Mouse (Mus musculus) thymus, adult 18-20 months (tissue): ENCODE measurements around the gene Cerkl.

ENCODE experiments used
- DNase-seq, 2 experiments: peaks; one replicate each; pipeline ENCODE4 v3.0.0; 2022; ENCODE audit warnings: mixed read lengths in 2 of 2

Gene Cerkl

DNA sequence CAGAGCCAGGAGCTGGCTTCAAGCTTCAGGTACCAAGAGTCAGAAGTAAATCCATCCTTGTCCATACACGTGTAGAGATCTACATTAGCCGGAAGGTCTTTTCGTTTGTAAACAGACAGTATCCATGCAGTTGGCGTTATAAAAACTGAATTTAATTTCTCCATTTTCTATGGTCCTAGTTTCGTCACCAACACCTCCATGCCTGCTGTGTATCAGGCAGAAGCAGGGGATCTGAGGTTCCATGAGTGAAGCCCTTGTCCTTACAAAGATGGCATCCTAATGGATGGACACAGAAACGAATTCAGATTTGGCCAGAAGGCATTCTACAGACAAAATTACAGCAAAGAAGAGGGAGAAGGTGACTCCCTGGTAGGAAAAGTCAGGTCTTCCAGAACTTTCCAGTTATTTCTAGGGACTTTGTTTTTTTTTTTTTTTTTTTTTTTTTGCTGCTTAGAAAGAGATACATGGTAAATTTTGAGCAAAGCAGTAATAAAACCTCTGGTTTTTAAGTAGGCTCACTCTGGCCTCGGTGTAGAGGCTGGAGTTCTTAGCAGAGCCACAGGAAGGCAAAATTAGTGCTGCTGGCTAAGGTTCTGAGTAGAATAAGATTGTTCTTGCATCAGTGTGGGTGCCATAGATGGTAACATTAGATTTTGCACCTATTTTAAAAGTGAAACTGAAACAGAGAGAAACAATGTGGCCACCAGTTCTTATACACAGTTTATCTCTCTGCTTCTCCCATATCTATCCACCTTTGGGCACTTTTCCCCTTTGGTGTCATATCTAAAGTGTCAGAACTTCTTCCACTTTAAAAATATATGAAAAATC is 85.0 kb downstream of the Cerkl start:
- no peak for DNase-seq

GRCm38 (mm10) chr2:79370711-79371312 is 85.8 kb downstream of the Cerkl start:
- peak; percentile 23 to 32 for DNase-seq

DNA sequence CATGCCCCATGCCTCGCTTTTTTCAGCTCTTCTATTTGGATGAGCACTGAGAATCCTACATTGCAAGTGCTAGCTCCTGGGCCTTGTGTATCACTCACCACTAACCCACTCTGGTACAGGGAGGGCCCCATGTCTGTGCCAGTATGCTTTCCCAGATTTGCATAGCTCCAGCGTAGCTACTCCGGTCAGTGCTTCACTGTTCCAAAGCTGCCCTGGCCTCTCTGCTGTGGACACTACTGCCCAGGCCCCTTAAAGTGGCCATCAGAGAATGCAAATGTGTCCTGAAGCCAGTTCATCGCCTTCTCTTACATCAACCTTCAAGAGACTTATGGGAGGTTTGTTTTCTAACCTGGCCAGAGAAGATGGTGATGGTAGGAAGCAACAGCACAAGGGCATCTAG is 86.7 kb downstream of the Cerkl start:
- no peak for DNase-seq

- DNase-seq: no peak
Measured at GRCm38 (mm10) chr2:79369061-79369524, 87.5 kb downstream of the Cerkl start.

DNA sequence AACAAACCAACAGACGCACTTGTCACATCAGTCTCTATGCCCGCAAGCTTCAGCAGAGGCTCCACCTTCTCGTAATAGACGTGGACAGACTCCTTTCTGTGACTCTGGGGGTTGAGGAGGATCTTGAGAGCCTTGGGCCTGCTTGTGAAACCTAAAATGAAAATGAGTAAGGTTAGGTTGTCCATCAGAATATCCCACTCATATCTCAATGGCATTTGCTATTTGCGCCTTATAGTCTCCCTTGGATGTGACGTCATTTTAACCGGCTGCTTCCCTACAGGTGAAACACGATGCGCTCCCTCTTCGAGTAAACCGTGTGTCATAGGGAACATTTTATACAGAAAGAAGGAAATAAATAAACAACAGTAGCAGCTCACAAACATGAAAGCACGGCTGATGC is 87.9 kb downstream of the Cerkl start:
- no peak for DNase-seq

- DNase-seq: no peak
Measured at GRCm38 (mm10) chr2:79367451-79368450, 88.8 kb downstream of the Cerkl start.

DNA sequence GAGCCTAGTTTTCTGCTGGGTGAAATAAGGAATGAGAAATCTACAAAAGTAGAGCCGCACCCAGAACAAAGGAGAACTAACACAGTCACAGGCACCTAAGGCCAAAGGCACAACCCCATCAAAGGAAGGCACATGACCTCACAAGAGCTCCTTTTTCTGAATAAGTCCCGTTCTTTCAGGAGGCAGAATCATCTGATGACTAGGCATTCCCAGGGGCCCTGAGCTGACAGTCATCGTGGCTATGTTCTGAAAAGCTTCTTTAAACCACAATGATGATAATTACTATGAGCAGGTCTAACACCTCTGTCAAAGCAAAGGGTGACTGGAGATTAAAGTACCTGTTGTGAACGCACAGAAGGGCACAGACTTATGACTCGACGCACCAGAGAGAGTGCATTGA is 92.7 kb downstream of the Cerkl start:
- DNase-seq: no peak

DNA sequence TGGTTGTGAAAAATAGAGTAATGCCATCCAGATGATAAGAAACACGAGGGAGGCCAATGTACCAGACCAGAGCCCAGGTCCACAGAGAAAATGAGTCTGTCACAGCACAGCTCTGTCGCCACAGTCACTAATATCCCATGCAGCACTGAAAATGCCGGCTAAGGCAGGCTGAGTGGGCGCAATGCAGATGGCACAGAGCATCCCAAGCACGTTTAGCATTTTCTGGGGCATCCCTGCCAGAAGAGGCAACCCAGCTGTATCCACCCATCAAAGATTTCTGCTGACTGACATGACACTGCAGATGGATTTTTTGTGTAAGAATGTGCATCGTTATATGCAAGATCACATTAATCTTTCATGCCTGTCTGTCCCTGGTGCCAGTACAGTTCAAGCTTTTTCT is 94.6 kb downstream of the Cerkl start:
- no peak for DNase-seq

DNA sequence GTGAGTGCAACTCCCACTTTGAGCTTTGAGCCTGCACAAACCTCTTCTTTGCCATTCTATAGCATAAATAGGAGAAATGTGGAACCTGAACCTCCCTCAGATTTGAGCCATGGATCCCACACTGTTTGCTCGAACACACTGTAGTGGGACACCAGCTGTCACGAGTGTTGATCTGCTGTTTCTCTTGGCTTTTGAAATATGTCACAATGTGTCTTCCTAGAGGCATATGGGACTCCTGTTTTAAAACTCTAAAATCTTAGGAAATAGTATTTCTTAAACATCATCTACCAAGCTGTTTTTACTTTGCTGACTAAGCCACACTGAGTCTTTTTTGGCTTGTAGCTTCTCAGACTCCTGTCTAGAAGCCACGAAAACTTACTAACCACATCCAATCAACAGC is 98.8 kb downstream of the Cerkl start:
- no peak for DNase-seq

- DNase-seq: no peak
Measured at GRCm38 (mm10) chr2:79354773-79355172, 101.8 kb downstream of the Cerkl start.

GRCm38 (mm10) chr2:79352100-79352802 is 104.3 kb downstream of the Cerkl start:
- no peak for DNase-seq

- no peak for DNase-seq
Measured at GRCm38 (mm10) chr2:79351179-79352099, 105.1 kb downstream of the Cerkl start.

DNA sequence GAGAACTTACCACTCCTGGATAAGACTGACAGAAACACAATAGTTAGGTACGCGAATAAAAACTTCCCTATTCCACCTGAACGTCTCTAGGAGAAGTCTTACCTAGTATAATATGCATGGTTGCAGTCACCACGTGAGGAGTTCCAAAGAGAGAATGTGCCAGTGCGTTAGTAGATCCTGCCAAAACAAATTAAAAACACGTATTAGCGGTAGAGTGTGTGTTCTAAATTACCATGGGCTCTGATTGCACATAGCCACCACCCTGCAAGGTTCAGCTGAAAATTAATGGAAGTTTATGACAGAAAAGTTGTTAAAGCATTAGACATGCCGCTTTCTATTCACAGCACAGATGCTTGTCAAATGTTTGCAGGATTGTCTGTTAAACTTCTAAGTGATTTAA is 113.5 kb downstream of the Cerkl start:
- no peak for DNase-seq

GRCm38 (mm10) chr2:79339003-79339402 is 117.6 kb downstream of the Cerkl start:
- no peak for DNase-seq

GRCm38 (mm10) chr2:79336141-79336540 is 120.4 kb downstream of the Cerkl start:
- no peak for DNase-seq

DNA sequence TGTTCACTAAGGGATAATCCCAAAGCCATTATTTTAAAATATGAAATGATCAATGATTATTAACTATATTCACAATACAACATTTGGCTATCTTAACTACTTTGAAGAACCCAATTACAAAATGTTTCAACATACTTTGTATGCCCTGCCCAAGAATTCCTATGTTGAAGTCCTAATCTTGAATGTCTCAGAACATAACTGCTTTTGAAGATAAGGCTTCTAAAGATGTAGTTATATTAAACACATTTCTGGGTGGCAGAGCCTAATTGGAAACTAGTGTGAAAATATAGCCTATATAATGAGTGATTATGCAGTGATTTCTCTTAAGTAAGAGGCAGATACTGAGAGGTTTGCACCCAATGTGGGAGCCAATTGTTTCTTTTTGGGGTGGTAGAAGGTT is 121.9 kb downstream of the Cerkl start:
- no peak for DNase-seq

GRCm38 (mm10) chr2:79328079-79328478 is 128.5 kb downstream of the Cerkl start:
- DNase-seq: no peak

- DNase-seq: no peak
Measured at GRCm38 (mm10) chr2:79316182-79316880, 140.3 kb downstream of the Cerkl start.

GRCm38 (mm10) chr2:79315108-79315507 is 141.5 kb downstream of the Cerkl start:
- DNase-seq: no peak

DNA sequence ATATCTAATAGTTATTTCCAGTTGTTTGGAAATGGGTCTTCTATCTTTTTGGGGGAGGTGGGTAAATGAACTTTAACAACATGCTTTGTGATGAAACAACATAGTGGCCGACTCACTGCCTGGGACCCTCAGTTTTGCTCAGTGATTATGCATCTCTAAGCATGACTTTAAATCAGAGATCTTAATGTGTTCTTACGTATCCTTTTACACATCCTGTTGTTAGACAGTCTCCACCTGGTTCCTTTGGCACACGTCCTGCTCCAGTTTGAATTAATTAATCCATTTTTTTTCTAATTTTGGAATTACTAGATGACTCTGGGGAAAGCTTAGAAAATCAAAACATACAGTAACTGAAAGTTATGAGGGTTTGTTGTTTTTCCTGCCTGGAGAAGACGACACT is 144.1 kb downstream of the Cerkl start:
- DNase-seq: no peak
